Mouse (Mus musculus): ENCODE measurements at regions not wholly inside any gene's neighbourhood (a gene's known extent, or its start where the extent isn't known, plus 50 kb on each side); places are given as distances from the start of the nearest gene placed in this dataset.

GRCm38 (mm10) chr9:47346527-47347111 lies 183.4 kb upstream of the Cadm1 start:
- DNase-seq (ENCODE audit: inconsistent ontology term) = no peak

GRCm38 (mm10) chr9:47350301-47350700 lies 179.7 kb upstream of the Cadm1 start:
- no peak for DNase-seq (ENCODE audit: inconsistent ontology term)

- no peak for DNase-seq (ENCODE audit: inconsistent ontology term)
Observed at GRCm38 (mm10) chr9:47351036-47351435, 178.9 kb upstream of the Cadm1 start.

- DNase-seq (ENCODE audit: inconsistent ontology term) = no peak
Observed at GRCm38 (mm10) chr9:47353017-47353416, 177.0 kb upstream of the Cadm1 start.

GRCm38 (mm10) chr9:47353972-47354371 lies 176.0 kb upstream of the Cadm1 start:
- no peak for DNase-seq (ENCODE audit: inconsistent ontology term)

- DNase-seq (ENCODE audit: inconsistent ontology term) = no peak
Observed at GRCm38 (mm10) chr9:47354423-47354822, 175.6 kb upstream of the Cadm1 start.

- peak; percentile 84 for DNase-seq (ENCODE audit: inconsistent ontology term)
Observed at GRCm38 (mm10) chr9:47354866-47355265, 175.1 kb upstream of the Cadm1 start.

GRCm38 (mm10) chr9:47357756-47358399 lies 172.1 kb upstream of the Cadm1 start:
- DNase-seq (ENCODE audit: inconsistent ontology term) = peak; percentile 71

- no peak for DNase-seq (ENCODE audit: inconsistent ontology term)
Observed at GRCm38 (mm10) chr9:47358400-47358767, 171.6 kb upstream of the Cadm1 start.

GRCm38 (mm10) chr9:47363086-47363485 lies 166.9 kb upstream of the Cadm1 start:
- DNase-seq (ENCODE audit: inconsistent ontology term) = peak; percentile 66

- no peak for DNase-seq (ENCODE audit: inconsistent ontology term)
Observed at GRCm38 (mm10) chr9:47364762-47365161, 165.2 kb upstream of the Cadm1 start.

- no peak for DNase-seq (ENCODE audit: inconsistent ontology term)
Observed at GRCm38 (mm10) chr9:47367266-47367957, 162.6 kb upstream of the Cadm1 start.

- no peak for DNase-seq (ENCODE audit: inconsistent ontology term)
Observed at GRCm38 (mm10) chr9:47368015-47368901, 161.7 kb upstream of the Cadm1 start.

GRCm38 (mm10) chr9:47372296-47372695 lies 157.7 kb upstream of the Cadm1 start:
- no peak for DNase-seq (ENCODE audit: inconsistent ontology term)

GRCm38 (mm10) chr9:47374086-47374485 lies 155.9 kb upstream of the Cadm1 start:
- no peak for DNase-seq (ENCODE audit: inconsistent ontology term)

GRCm38 (mm10) chr9:47376645-47377044 lies 153.3 kb upstream of the Cadm1 start:
- DNase-seq (ENCODE audit: inconsistent ontology term) = no peak

- no peak for DNase-seq (ENCODE audit: inconsistent ontology term)
Observed at GRCm38 (mm10) chr9:47378541-47378940, 151.4 kb upstream of the Cadm1 start.

- DNase-seq (ENCODE audit: inconsistent ontology term) = no peak
Observed at GRCm38 (mm10) chr9:47380361-47380760, 149.6 kb upstream of the Cadm1 start.

GRCm38 (mm10) chr9:47384185-47384854 lies 145.7 kb upstream of the Cadm1 start:
- DNase-seq (ENCODE audit: inconsistent ontology term) = no peak

GRCm38 (mm10) chr9:47386646-47387045 lies 143.3 kb upstream of the Cadm1 start:
- DNase-seq (ENCODE audit: inconsistent ontology term) = no peak

- DNase-seq (ENCODE audit: inconsistent ontology term) = peak; percentile 33
Observed at GRCm38 (mm10) chr9:47387221-47387620, 142.8 kb upstream of the Cadm1 start.

Data from Muller cell, postnatal 12 days (primary cell).